Mouse (Mus musculus): ENCODE measurements around the gene Vps18.

Gene Vps18

GRCm38 (mm10) chr2:119322587-119323300 lies 34.2 kb downstream of the Vps18 start:
- peak; percentile 82 for DNase-seq (ENCODE audit: low spot score)

- no peak for DNase-seq (ENCODE audit: low spot score)
Observed at GRCm38 (mm10) chr2:119323866-119324575, 35.5 kb downstream of the Vps18 start.

- DNase-seq (ENCODE audit: low spot score): peak; percentile 35
Observed at GRCm38 (mm10) chr2:119324576-119325318, 36.2 kb downstream of the Vps18 start.

GRCm38 (mm10) chr2:119325568-119326143 lies 37.1 kb downstream of the Vps18 start, which contains the start of gene Dll4:
Gene Dll4 (plus strand): TSS chr2:119325784.
- DNase-seq (ENCODE audit: low spot score): peak; percentile 59

- DNase-seq (ENCODE audit: low spot score): peak; percentile 38
Observed at GRCm38 (mm10) chr2:119326161-119327101, 37.9 kb downstream of the Vps18 start.

GRCm38 (mm10) chr2:119327102-119327480 lies 38.6 kb downstream of the Vps18 start:
- DNase-seq (ENCODE audit: low spot score): peak; percentile 67

GRCm38 (mm10) chr2:119327942-119328526 lies 39.5 kb downstream of the Vps18 start:
- DNase-seq (ENCODE audit: low spot score): no peak

GRCm38 (mm10) chr2:119328546-119328945 lies 40.0 kb downstream of the Vps18 start:
- DNase-seq (ENCODE audit: low spot score): no peak

GRCm38 (mm10) chr2:119329123-119329817 lies 40.7 kb downstream of the Vps18 start:
- DNase-seq (ENCODE audit: low spot score): no peak

GRCm38 (mm10) chr2:119330795-119331194 lies 42.3 kb downstream of the Vps18 start:
- no peak for DNase-seq (ENCODE audit: low spot score)

- DNase-seq (ENCODE audit: low spot score): no peak
Observed at GRCm38 (mm10) chr2:119332177-119332661, 43.7 kb downstream of the Vps18 start.

GRCm38 (mm10) chr2:119334135-119334534 lies 45.6 kb downstream of the Vps18 start:
- DNase-seq (ENCODE audit: low spot score): no peak

GRCm38 (mm10) chr2:119334964-119335525 lies 46.5 kb downstream of the Vps18 start:
- DNase-seq (ENCODE audit: low spot score): no peak

GRCm38 (mm10) chr2:119335535-119335934 lies 47.0 kb downstream of the Vps18 start:
- no peak for DNase-seq (ENCODE audit: low spot score)

GRCm38 (mm10) chr2:119336002-119336401 lies 47.5 kb downstream of the Vps18 start:
- no peak for DNase-seq (ENCODE audit: low spot score)

GRCm38 (mm10) chr2:119336470-119336869 lies 47.9 kb downstream of the Vps18 start:
- DNase-seq (ENCODE audit: low spot score): no peak

GRCm38 (mm10) chr2:119337425-119338265 lies 49.1 kb downstream of the Vps18 start:
- DNase-seq (ENCODE audit: low spot score): peak; percentile 87

- no peak for DNase-seq (ENCODE audit: low spot score)
Observed at GRCm38 (mm10) chr2:119344537-119345138, 56.1 kb downstream of the Vps18 start.
